Mouse (Mus musculus) embryonic facial prominence, embryonic 15.5 days (tissue): Measurements from ENCODE around the gene Klhl21. TPM values are rescaled to one million over a fixed set of nuclear protein-coding genes. Genes with fewer than 3 reads are reported as not detected.

Source experiments
- ATAC-seq: fragments of 200-750 bp; cut with Nextera tagmentation; 2 replicates; pipeline ENCODE4 v1.8.0; 2017; ENCODE audit warnings: low read depth, moderate TSS enrichment; ENCODE audit not compliant: insufficient number of reproducible peaks, low FRiP score, low TSS enrichment
- H3K27ac ChIP-seq: fragments of 300-500 bp; sonication (generic); replicated peaks from 2 replicates; pipeline ENCODE4 v1.5.1; 2015; ENCODE audit warnings: mild to moderate bottlenecking, inconsistent platforms
- H3K27me3 ChIP-seq: fragments of 300-500 bp; sonication (generic); 2 replicates; pipeline ENCODE4 v1.6.1; 2015; ENCODE audit warnings: inconsistent platforms
- H3K36me3 ChIP-seq: fragments of 300-500 bp; sonication (generic); 2 replicates; pipeline ENCODE4 v1.6.1; 2015; ENCODE audit warnings: mild to moderate bottlenecking, inconsistent platforms
- H3K4me1 ChIP-seq: fragments of 300-500 bp; sonication (generic); 2 replicates; pipeline ENCODE4 v1.6.1; 2015; ENCODE audit warnings: inconsistent platforms
- H3K4me2 ChIP-seq: fragments of 300-500 bp; sonication (generic); replicated peaks from 2 replicates; pipeline ENCODE4 v1.6.1; 2015; ENCODE audit warnings: mild to moderate bottlenecking, inconsistent platforms
- H3K4me3 ChIP-seq: fragments of 300-500 bp; sonication (generic); replicated peaks from 2 replicates; pipeline ENCODE4 v1.5.1; 2015; ENCODE audit warnings: mild to moderate bottlenecking, inconsistent platforms
- H3K9ac ChIP-seq: fragments of 300-500 bp; sonication (generic); 2 replicates; pipeline ENCODE4 v1.6.1; 2015; ENCODE audit warnings: inconsistent platforms
- H3K9me3 ChIP-seq: fragments of 300-500 bp; sonication (generic); replicated peaks from 2 replicates; pipeline ENCODE4 v1.6.1; 2016; ENCODE audit warnings: inconsistent platforms
- WGBS: fragments of 180-500 bp; shearing (Covaris S2); methylation state at CpG from one replicate; pipeline ENCODE4 v1.1.7; 2015; 5-methylcytosine and 5-hydroxymethylcytosine counted together
- polyA plus RNA-seq: library from polyadenylated mRNA; unstranded; fragments of >200 nt; fragmentation: Nextera tagmentation; extraction: Ambion mirVana; gene quantifications from 2 replicates; pipeline ENCODE4 v1.2.1, GENCODE M21; 2015

Klhl21 gene
- polyA plus RNA-seq, 1 experiment from 2014 or later = 18.8 TPM

DNA sequence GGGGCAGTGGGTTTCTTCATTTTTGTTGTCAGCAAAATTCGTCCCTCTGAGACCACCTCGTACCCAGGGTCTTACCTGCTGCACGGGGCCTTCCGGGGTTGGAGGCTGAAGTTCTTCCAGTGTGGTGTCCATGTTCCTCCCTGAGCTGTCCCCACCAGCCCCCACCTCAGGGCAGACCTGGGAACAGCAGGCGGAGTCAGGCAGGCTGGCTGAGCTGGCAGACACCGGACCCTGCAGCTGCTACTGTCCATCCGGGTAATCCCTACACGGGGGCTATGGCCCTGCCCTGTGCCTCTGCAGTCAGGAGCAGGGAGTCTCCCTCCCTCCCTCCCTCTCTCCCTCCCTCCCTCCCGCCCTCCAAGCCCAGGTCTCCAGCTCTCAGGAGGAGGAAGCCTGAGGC, 25.0 kb upstream of the Klhl21 start:
- H3K9me3 ChIP-seq = no peaks in the 10 kb centered on the region
- 24% methylated on average over 8 of the region's 9 CpGs for WGBS
- H3K27me3 ChIP-seq = no peaks in the 10 kb centered on the region
- H3K4me1 ChIP-seq = peaks cover 34% of the 10 kb centered on the region
- ATAC-seq = peak; percentile 67
- H3K4me3 ChIP-seq = no peak overlapping the region
- no peak overlapping the region for H3K9ac ChIP-seq
- no peak overlapping the region for H3K4me2 ChIP-seq
- peaks cover 41% of the 10 kb centered on the region for H3K36me3 ChIP-seq
- H3K27ac ChIP-seq = 0 out of 2 replicates have a peak overlapping the region, but pooled peaks have one; percentile 25

DNA sequence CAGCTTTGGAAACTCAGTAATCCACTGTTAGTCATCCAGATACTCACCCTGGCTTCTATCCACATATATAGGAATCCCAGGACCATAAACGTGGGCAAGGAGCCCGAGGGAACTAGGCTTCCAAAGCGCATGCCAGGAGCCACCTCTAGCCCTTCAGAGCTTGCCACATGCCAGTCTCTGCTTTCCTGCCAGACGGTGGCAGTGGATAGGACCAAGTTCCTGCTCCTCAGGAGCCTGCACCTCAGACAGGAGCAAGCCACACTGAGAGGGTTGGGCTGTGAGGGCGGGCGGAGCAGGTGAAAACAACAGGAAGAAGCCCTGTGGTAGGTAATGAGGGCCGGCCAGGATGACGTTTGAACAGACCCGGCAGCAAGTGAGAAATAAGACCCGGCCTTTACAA, 22.7 kb upstream of the Klhl21 start:
- no peak for ATAC-seq

DNA sequence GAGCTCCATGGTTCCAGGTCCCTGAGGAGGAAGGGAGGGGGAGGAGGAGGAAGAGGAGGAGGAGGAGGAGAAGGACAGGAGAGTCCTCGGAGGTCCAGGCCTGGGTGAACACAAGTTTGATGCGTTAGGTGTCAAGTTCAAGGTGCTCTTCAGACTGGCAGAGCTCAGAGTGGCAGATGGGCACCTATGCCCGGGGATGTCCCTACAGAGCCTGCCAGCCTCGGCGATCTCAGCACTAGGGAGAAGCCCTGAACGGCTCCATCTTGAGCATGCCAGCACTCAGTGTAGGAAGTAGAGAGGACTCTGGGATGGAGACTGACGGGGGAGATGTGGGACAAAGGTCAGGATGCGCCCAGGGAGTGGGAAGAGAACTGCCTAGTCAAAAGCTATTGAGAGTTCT, 22.0 kb upstream of the Klhl21 start:
- Histone ChIP-seq H3K4me3 (no peak overlapping the region), H3K9me3 (no peaks in the 10 kb centered on the region), H3K9ac (no peak overlapping the region), H3K4me1 (peaks cover 43% of the 10 kb centered on the region), H3K27me3 (no peaks in the 10 kb centered on the region), H3K27ac (no peak overlapping the region), H3K4me2 (no peak overlapping the region), H3K36me3 (peaks cover 36% of the 10 kb centered on the region)
- 61% methylated on average over 8 of the region's 8 CpGs for WGBS
- ATAC-seq = no peak

More for the DNA sequence above, 22.7 kb upstream of the Klhl21 start:
- no peak overlapping the region for H3K9ac ChIP-seq
- WGBS = 32% methylated on average over 10 of the region's 10 CpGs
- peaks cover 45% of the 10 kb centered on the region for H3K4me1 ChIP-seq
- H3K27me3 ChIP-seq = no peaks in the 10 kb centered on the region
- no peak overlapping the region; the same call in 1 of the 2 replicates for H3K4me3 ChIP-seq
- H3K4me2 ChIP-seq = no peak overlapping the region
- no peak overlapping the region for H3K27ac ChIP-seq
- H3K36me3 ChIP-seq = peaks cover 33% of the 10 kb centered on the region
- no peaks in the 10 kb centered on the region for H3K9me3 ChIP-seq

DNA sequence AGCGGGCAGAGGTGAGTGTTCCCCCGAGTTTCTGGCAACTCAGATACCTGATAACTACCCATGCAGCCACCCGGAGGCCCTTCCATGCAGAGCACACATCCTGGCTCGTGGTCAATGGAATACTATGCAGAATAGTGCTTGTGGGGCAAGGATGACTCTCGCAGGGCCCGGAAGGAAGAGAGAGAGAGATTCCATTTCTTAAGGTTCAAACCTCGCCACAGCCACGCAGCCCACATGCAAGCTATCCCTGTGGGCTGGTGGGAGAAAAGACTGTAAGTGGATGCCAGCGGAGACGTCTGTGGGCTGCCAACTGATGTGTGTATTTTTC, 20.6 kb upstream of the Klhl21 start:
- Histone ChIP-seq H3K36me3 (peaks cover 44% of the 10 kb centered on the region), H3K4me1 (peaks cover 43% of the 10 kb centered on the region), H3K9ac (peak overlapping the region; percentile 91), H3K27me3 (no peaks in the 10 kb centered on the region), H3K9me3 (no peaks in the 10 kb centered on the region), H3K4me3 (peak overlapping the region; percentile 65), H3K4me2 (peak overlapping the region; percentile 81), H3K27ac (peak overlapping the region; percentile 88)
- WGBS = 18% methylated on average over 10 of the region's 10 CpGs
- no peak for ATAC-seq

DNA sequence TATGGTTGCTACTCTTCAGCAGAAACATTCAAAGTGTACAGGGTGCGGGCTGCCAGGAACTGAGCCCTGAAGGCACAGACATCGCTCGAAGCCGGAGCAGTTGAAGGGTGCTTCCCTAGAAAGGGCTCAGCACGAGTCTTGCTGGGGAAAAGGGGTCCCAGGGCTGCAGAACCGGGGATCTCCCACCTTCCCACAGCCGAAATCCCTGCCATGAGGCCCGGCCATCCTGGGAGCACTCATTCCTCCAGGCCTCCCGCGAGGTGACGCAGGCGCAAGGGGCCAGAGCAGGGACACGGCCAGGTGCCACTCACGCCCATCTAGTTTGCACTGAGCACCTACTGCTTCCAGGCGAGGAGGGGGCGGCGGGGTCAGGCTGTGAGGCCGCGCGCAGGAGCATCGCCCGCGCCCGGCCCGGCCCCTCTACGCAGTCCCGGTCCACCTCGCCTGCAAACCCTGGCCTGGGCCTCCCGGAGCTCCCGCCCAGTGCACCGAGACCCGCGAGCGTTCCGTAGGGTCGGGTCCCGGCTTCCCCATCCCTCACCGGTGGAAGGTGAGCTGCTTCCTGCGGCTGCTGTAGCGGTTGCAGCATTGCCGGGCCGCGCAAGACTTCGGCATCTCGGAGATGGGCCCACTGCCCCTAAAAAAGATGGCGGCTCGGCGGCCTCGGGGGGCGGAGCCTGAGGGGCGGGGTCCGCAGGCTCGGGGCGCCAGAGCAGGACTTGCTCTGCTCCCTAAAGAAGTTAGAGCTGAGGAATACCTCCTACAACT, 20.1 kb upstream of the Klhl21 start, which contains the start of gene Thap3:
Gene Thap3 (minus strand): TSS at position 656 of the 768 bp plus-strand sequence.
- Histone ChIP-seq H3K27me3 (no peaks in the 10 kb centered on the region), H3K4me1 (peaks cover 48% of the 10 kb centered on the region), H3K27ac (peak within 1 kb of the TSS; percentile 88), H3K9me3 (no peaks in the 10 kb centered on the region), H3K4me3 (peak within 1 kb of the TSS; percentile 65), H3K4me2 (peak within 1 kb of the TSS; percentile 81), H3K36me3 (peaks cover 44% of the 10 kb centered on the region), H3K9ac (peak within 1 kb of the TSS; percentile 91)
- under 1% methylated on average over 54 of the region's 54 CpGs for WGBS
- peak; percentile 77 for ATAC-seq

DNA sequence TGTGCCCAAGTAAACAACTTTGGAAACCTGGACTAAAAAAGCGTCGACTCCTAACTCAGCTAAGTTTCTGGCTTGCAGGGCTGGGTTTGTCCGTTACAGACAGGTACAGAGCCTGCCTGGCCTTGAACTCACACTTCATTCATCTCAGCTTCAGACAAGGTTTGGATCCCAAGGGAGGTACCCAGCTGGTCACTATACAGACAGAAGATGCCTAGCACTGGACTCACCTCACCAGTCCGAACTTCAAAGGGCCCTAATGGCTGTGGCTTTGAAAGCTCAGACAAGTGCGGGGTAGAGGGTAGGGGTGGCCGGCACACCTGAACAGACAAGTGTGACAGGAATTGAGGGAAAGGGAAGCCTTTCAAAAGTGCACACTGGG, 19.5 kb upstream of the Klhl21 start:
- ATAC-seq = no peak

DNA sequence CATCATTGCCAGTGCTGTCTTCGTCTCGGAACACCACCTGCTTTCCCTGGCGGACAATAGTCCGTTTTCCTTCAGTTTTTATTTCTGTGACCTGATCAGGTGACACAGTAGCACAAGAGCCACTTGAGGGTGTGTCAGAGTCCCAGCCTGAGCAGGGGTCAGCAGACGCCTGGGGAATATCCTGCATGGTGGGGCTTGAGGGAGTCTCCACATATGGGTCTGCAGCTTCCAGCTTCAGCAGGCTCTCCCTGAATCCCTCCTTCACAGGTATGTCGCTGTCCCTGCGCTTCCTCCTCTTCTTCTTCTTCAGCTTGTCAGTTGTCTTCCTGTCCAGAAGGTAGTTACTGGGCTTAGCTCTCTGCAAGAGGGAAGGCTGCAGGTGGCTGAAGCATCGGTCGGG, 16.5 kb upstream of the Klhl21 start:
- 88% methylated on average over 9 of the region's 9 CpGs for WGBS
- Histone ChIP-seq H3K4me2 (no peak overlapping the region), H3K36me3 (peaks cover 39% of the 10 kb centered on the region), H3K9me3 (no peaks in the 10 kb centered on the region), H3K27ac (no peak overlapping the region), H3K4me1 (peaks cover 41% of the 10 kb centered on the region), H3K9ac (no peak overlapping the region), H3K27me3 (no peaks in the 10 kb centered on the region), H3K4me3 (no peak overlapping the region)
- ATAC-seq = no peak

More for the DNA sequence above, 19.5 kb upstream of the Klhl21 start:
- Histone ChIP-seq H3K4me1 (peaks cover 51% of the 10 kb centered on the region), H3K9me3 (no peaks in the 10 kb centered on the region), H3K36me3 (peaks cover 42% of the 10 kb centered on the region), H3K9ac (peak overlapping the region; percentile 91), H3K4me2 (peak overlapping the region; percentile 81), H3K27ac (peak overlapping the region; percentile 88; the same call in 1 of the 2 replicates), H3K27me3 (no peaks in the 10 kb centered on the region), H3K4me3 (peak overlapping the region; percentile 65)
- WGBS = 27% methylated on average over 6 of the region's 6 CpGs

DNA sequence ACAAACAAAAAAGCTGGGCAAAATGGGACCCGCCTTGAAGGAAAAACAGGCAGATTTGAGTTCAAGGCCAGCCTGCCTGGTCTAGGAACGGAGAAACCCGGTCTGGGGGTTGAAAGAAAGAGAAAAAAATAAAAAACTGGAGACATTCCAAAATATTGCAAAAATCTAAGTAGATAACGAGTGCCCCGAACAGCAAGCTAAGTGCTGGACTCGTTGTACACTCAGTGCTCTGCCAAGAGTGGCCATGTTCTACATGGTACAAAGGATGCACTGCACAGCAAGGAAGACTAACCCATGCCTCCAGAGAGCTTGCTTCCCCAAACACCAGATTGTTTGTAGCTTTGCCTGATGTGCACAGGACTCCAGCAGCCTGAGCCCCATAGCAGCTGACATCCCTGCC, 15.6 kb upstream of the Klhl21 start:
- Histone ChIP-seq H3K4me1 (peaks cover 39% of the 10 kb centered on the region), H3K4me3 (no peak overlapping the region), H3K4me2 (no peak overlapping the region), H3K9ac (no peak overlapping the region), H3K27me3 (no peaks in the 10 kb centered on the region), H3K9me3 (no peaks in the 10 kb centered on the region), H3K27ac (no peak overlapping the region), H3K36me3 (peaks cover 39% of the 10 kb centered on the region)
- ATAC-seq = no peak
- WGBS = 67% methylated on average over 6 of the region's 6 CpGs

DNA sequence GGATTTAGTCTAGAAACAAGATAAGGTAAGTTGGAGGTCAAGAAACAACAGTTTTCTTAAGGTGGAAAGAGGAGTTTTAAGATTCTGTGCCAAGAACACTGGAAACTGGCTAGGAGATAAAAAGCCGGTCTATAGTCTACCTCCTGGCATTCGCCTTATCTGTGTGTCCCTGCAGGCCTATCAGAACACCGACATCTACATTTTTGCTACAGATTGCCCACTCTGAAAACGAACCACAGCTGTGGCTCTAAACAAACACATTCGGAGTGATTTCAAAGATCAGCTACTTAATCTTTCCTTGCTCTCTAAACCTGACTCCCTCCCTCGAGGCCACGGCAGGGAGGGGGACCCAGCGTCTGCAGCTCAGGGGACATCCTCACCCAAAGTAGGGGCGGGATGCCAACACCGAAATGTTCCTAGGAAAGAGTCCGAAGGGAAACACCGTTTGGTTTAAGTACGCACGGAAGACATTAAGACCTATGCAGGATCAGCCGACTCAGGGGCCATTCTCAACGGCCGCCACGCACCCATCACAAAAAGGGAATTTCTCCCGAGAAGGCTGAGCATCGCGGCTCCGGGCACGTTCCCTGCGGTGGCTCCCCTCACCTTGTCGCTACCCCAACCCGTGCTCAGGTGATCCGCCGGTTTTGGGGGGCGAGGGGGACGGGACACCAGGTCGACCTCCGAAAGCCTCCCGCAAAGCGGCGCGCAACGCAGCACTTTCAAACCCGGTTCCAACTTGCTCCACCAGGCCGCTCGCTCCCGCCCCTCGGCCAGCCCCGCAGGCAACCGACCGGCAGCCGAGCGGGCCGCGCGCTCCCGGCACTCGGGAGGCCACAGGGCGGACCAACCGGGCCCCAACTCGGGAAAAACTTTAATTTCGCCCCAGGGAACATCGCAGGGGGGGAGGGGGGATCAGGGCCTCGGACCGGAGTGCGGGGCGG, 14.1 kb upstream of the Klhl21 start:
- no peak for ATAC-seq
- WGBS = 2% methylated on average over 61 of the region's 61 CpGs
- peak overlapping the region; percentile 93 for H3K4me3 ChIP-seq
- H3K4me1 ChIP-seq = peaks cover 31% of the 10 kb centered on the region
- no peaks in the 10 kb centered on the region for H3K9me3 ChIP-seq
- H3K36me3 ChIP-seq = peaks cover 39% of the 10 kb centered on the region
- peak overlapping the region; percentile 52 for H3K4me2 ChIP-seq
- H3K27me3 ChIP-seq = no peaks in the 10 kb centered on the region
- peak overlapping the region; percentile 90 for H3K27ac ChIP-seq
- H3K9ac ChIP-seq = peak overlapping the region; percentile 93

DNA sequence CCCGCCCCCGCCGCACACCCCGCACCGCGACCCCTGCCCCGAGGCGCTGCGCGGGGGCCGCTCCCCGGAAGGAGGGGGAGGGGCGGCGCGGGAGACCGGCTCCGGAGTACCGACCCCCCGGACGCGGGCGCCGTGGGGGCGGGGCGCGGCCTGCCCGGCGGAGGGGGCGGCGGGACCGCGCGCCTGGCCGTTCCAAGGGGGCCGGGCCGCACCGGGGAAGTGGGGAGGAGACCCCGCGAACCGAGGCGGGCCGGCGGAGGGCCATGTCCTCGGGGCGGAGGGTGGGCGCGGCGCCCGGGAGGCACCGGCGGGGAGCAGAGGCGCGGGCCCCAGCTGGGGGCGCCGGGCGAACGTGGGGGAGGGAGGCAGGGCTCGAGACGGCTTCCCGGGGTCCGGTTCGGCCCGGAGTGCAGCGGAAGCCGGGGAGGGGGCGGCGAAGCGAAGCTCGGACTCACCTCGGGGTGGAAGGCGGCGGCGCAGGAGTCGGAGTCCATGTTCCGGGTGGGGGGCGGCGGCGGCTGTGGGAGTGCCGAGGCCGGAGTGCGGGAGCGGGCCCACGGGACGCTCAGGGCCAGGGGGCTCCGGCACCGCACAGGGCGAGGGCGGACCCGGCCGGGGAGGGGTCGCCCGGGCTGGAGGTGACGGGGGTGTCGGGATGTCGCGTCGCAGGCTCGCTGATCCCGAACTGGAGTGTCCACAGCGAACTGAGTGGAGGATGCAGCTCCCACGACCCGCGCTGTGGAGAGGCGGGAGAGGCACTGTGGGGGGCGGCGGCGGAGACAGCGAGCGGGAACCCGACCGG, 13.0 kb upstream of the Klhl21 start:
- WGBS = under 1% methylated on average over 85 of the region's 111 CpGs
- no peaks in the 10 kb centered on the region for H3K9me3 ChIP-seq
- H3K27me3 ChIP-seq = no peaks in the 10 kb centered on the region
- peak overlapping the region; percentile 93 for H3K9ac ChIP-seq
- ATAC-seq = peak; percentile 27
- peak overlapping the region; percentile 93 for H3K4me3 ChIP-seq
- H3K36me3 ChIP-seq = peaks cover 28% of the 10 kb centered on the region
- peaks cover 27% of the 10 kb centered on the region for H3K4me1 ChIP-seq
- peak overlapping the region; percentile 52 for H3K4me2 ChIP-seq
- peak overlapping the region; percentile 90 for H3K27ac ChIP-seq
